Mouse (Mus musculus) Patski (cell line): ENCODE measurements around the gene Hyal1. TPM values are rescaled to one million over a fixed set of nuclear protein-coding genes. Genes with fewer than 3 reads are reported as not detected.
"Not testable (repeated sequence)": the region's sequence is repeated elsewhere in the genome, so short reads cannot be mapped to it uniquely, and the experiment has no call there.

Source experiments
- ATAC-seq: fragments of 100-300 bp; one replicate; pipeline ENCODE4 v1.8.0; 2021
- CTCF ChIA-PET: fragments of 350-600 bp; sonication (Branson Sonifier 250); formaldehyde crosslinking; loops from one replicate; lab custom pipeline; 2022; ENCODE audit warnings: inconsistent platforms; lab: Charles Lee
- POLR2A ChIA-PET: fragments of 350-600 bp; sonication (Branson Sonifier 250); formaldehyde crosslinking; loops from one replicate; lab custom pipeline; 2022; ENCODE audit warnings: antibody characterized with exemption, inconsistent platforms; lab: Charles Lee
- DNase-seq: peaks from one replicate; pipeline ENCODE4 v3.0.0-alpha.2; 2011; ENCODE audit warnings: low read depth, low spot score
- H3K27me3 ChIP-seq: fragments of 371-371 bp; one replicate; pipeline ENCODE4 v1.5.1; 2021
- CTCF ChIP-seq: fragments of 100-300 bp; IDR thresholded peaks from one replicate; pipeline ENCODE4 v1.5.1; 2021
- in situ Hi-C: fragments of 300-500 bp; cut with MboI; formaldehyde crosslinking; loops from 3 replicates; pipeline ENCODE4 v1.11.1; 2018; ENCODE audit warnings: low pct_unique_long_range_greater_than_20kb, mixed read lengths
- polyA plus RNA-seq: library from polyadenylated mRNA; unstranded; gene quantifications from one replicate; pipeline ENCODE4 v1.2.3, GENCODE M21; 2021

Gene Hyal1
- polyA plus RNA-seq, 1 experiment from 2014 or later: 1.2 TPM

- ChIA-PET POLR2A (interaction anchor here (0.8 to 1.4 kb wide), 4 partner anchors 8 to 14 kb away, joined by 4 to 5 read pairs (median 4); partner anchors contain the start of genes Cyb561d2 and Nprl2), CTCF (interaction anchor here (1.1 to 1.9 kb wide), 3 partner anchors 11 to 90 kb away, joined by 3 to 8 read pairs (median 3); partner anchors contain the start of gene Hyal2)
- no peak for ATAC-seq
- no peak for TF ChIP-seq CTCF
- in situ Hi-C loops: no loop called here
- no peak for DNase-seq
- H3K27me3 ChIP-seq: no peaks in the 10 kb centered on the region
Observed at GRCm38 (mm10) chr9:107555701-107556100, 21.0 kb upstream of the Hyal1 start.

GRCm38 (mm10) chr9:107556346-107556745 lies 20.4 kb upstream of the Hyal1 start:
- DNase-seq: no peak
- TF ChIP-seq CTCF: no peak
- ChIA-PET POLR2A (interaction anchor here (0.8 to 1.4 kb wide), 3 partner anchors 9 to 74 kb away, joined by 4 read pairs; partner anchors contain the start of genes Cyb561d2 and Nprl2), CTCF (interaction anchor here (1.1 to 1.9 kb wide), 3 partner anchors 11 to 89 kb away, joined by 3 to 8 read pairs (median 3); partner anchors contain the start of gene Hyal2)
- ATAC-seq: no peak
- no peaks in the 10 kb centered on the region for H3K27me3 ChIP-seq
- in situ Hi-C loops: no loop called here

GRCm38 (mm10) chr9:107563029-107563581 lies 13.6 kb upstream of the Hyal1 start, which contains the start of gene Tusc2:
TSS of gene Tusc2 (plus strand) at chr9:107563255.
- in situ Hi-C loops: no loop called here
- POLR2A ChIA-PET: interaction anchor here (0.6 to 2.6 kb wide), 4 partner anchors 9 to 69 kb away, joined by 3 to 9 read pairs (median 5); partner anchors contain the start of gene Hyal3
- no peak for TF ChIP-seq CTCF

GRCm38 (mm10) chr9:107565556-107565955 lies 11.2 kb upstream of the Hyal1 start:
- ATAC-seq, H3K27me3 ChIP-seq, DNase-seq, in situ Hi-C loops: not testable (repeated sequence)
- ChIA-PET POLR2A (interaction anchor here (1.1 kb wide), 1 partner anchor 79 kb away, joined by 3 read pairs; no protein-coding TSS in a partner anchor), CTCF (interaction anchor here (0.8 to 2.5 kb wide), 8 partner anchors 9 to 79 kb away, joined by 3 to 9 read pairs (median 4); partner anchors contain the start of genes Hyal1, Hyal3 and Naa80)

More at GRCm38 (mm10) chr9:107563029-107563581, 13.6 kb upstream of the Hyal1 start, which contains the start of gene Tusc2:
- CTCF ChIA-PET: no interaction called here
- no peaks in the 10 kb centered on the region for H3K27me3 ChIP-seq
- DNase-seq (no peak), ATAC-seq (peak; percentile 99)

- DNase-seq (no peak), ATAC-seq (no peak)
- in situ Hi-C loops: no loop called here
- TF ChIP-seq CTCF: no peak
- ChIA-PET POLR2A (interaction anchor here (1.3 kb wide), 1 partner anchor 23 kb away, joined by 3 read pairs; no protein-coding TSS in a partner anchor), CTCF (interaction anchor here (0.7 to 2.5 kb wide), 11 partner anchors 9 to 79 kb away, joined by 3 to 9 read pairs (median 3); partner anchors contain the start of genes Hyal1, Hyal3 and Naa80)
- no peaks in the 10 kb centered on the region for H3K27me3 ChIP-seq
Observed at GRCm38 (mm10) chr9:107566041-107566709, 10.6 kb upstream of the Hyal1 start.

GRCm38 (mm10) chr9:107566855-107567254 lies 9.9 kb upstream of the Hyal1 start:
- in situ Hi-C loops: no loop called here
- DNase-seq (no peak), ATAC-seq (no peak)
- no peaks in the 10 kb centered on the region for H3K27me3 ChIP-seq
- ChIA-PET POLR2A (interaction anchor here (0.8 to 1.3 kb wide), 2 partner anchors 22 to 700 kb away, joined by 3 to 4 read pairs; no protein-coding TSS in a partner anchor), CTCF (interaction anchor here (0.7 to 2.5 kb wide), 5 partner anchors 10 to 78 kb away, joined by 3 to 9 read pairs (median 3); partner anchors contain the start of genes Hyal3 and Naa80)
- TF ChIP-seq CTCF: no peak

- no peak for DNase-seq
- TF ChIP-seq CTCF: no peak
- in situ Hi-C loops: no loop called here
- ChIA-PET CTCF (interaction anchor here (2.2 to 4.3 kb wide), 3 partner anchors 11 to 78 kb away, joined by 8 to 19 read pairs (median 8); partner anchors contain the start of genes Hyal3 and Naa80), POLR2A (interaction anchor here (0.9 to 1.0 kb wide), 2 partner anchors 13 to 73 kb away, joined by 3 to 5 read pairs; no protein-coding TSS in a partner anchor)
- no peak for ATAC-seq
- no peaks in the 10 kb centered on the region for H3K27me3 ChIP-seq
Observed at GRCm38 (mm10) chr9:107567702-107568319, 8.9 kb upstream of the Hyal1 start, which contains the start of gene Hyal2. TSS of gene Hyal2 (plus strand) at chr9:107567945.

- H3K27me3 ChIP-seq: no peaks in the 10 kb centered on the region
- CTCF ChIA-PET: interaction anchor here (2.0 to 4.3 kb wide), 4 partner anchors 11 to 77 kb away, joined by 5 to 19 read pairs (median 8); partner anchors contain the start of genes Hyal3, Ifrd2 and Naa80
- DNase-seq (no peak), ATAC-seq (peak; percentile 72)
- POLR2A ChIA-PET: interaction anchor here (0.9 to 1.3 kb wide), 3 partner anchors 13 to 72 kb away, joined by 3 to 5 read pairs (median 5); partner anchors contain the start of gene Ifrd2
- no peak for TF ChIP-seq CTCF
- in situ Hi-C loops: no loop called here
Observed at GRCm38 (mm10) chr9:107568331-107569261, 8.1 kb upstream of the Hyal1 start.
